Mouse (Mus musculus): Measurements from ENCODE around the gene Cd93. TPM values are rescaled to one million over a fixed set of nuclear protein-coding genes. Genes with fewer than 3 reads are reported as not detected.
A peak's percentile ranks its signal among the peaks of the same experiment; 100 is the strongest.

Gene Cd93
- polyA plus RNA-seq, 1 experiment from 2014 or later: 12.8 TPM

DNA sequence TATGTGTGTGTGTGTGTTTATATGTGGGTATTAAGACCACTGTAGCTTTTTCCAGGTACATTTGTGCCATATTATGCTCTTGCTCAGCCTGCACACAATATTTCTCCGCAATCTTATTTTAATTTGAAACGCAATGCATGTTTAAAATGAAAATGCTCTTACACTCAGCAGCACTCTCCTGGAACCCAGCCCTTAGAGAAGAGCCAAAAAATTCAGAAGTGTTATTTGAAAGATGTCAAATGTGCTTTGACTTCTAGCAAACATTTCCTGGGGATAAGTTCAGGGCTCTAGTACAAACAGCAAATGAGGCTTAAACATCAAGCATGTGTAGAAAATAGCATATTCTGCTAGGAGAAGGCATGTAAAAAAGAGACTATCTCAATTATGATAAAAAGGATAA is 23.6 kb downstream of the Cd93 start:
- Histone ChIP-seq H3K4me3 (ENCODE audit: low read depth, low read length) (no peak overlapping the region), H3K27me3 (ENCODE audit: control insufficient read depth, insufficient read depth, low read length) (no peaks in the 10 kb centered on the region), H3K4me1 (ENCODE audit: control insufficient read depth, insufficient read depth, low read length) (peaks cover 15% of the 10 kb centered on the region; the same call in 1 of the 2 replicates), H3K36me3 (ENCODE audit: control insufficient read depth, insufficient read depth, low read length) (no peaks in the 10 kb centered on the region), H3K9me3 (ENCODE audit: control insufficient read depth, low read depth, low read length) (no peaks in the 10 kb centered on the region), H3K9ac (replicated peaks; ENCODE audit: low read depth, low read length) (no peak overlapping the region), H3K4me2 (replicated peaks; ENCODE audit: low read depth, low read length) (no peak overlapping the region), H3K27ac (ENCODE audit: low read length) (no peak overlapping the region)
- 47% methylated on average over 2 of the region's 2 CpGs for WGBS
- no peak for ATAC-seq (ENCODE audit: insufficient number of reproducible peaks, insufficient read depth, low FRiP score, low read depth)

DNA sequence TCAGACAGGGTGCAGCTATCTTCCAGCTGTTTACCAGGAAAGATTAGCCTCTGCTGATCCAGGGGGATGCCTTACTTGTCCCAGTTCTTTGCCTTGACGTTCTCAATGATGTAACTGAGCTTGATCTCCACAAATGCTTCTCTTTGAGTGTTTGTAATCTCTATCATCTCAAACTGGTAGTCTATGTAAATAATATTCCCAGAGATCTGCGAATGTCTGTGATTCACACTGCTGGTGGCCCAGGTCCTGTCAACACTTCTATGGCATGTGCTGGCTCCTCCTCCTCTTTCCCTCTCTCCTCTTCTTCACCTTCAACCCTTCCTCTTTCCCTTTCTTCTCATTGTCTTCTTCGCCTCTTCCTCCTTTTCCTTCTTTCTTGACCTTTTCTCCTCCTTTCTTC is 24.2 kb downstream of the Cd93 start:
- Histone ChIP-seq H3K27me3 (ENCODE audit: control insufficient read depth, insufficient read depth, low read length) (no peaks in the 10 kb centered on the region), H3K4me3 (ENCODE audit: low read depth, low read length) (no peak overlapping the region), H3K36me3 (ENCODE audit: control insufficient read depth, insufficient read depth, low read length) (no peaks in the 10 kb centered on the region), H3K4me2 (replicated peaks; ENCODE audit: low read depth, low read length) (no peak overlapping the region), H3K27ac (ENCODE audit: low read length) (0 out of 2 replicates have a peak overlapping the region, but pooled peaks have one; percentile 27), H3K9me3 (ENCODE audit: control insufficient read depth, low read depth, low read length) (no peaks in the 10 kb centered on the region), H3K9ac (replicated peaks; ENCODE audit: low read depth, low read length) (no peak overlapping the region), H3K4me1 (ENCODE audit: control insufficient read depth, insufficient read depth, low read length) (peaks cover 15% of the 10 kb centered on the region; the same call in 1 of the 2 replicates)
- 50% methylated on average over 3 of the region's 3 CpGs for WGBS
- ATAC-seq (ENCODE audit: insufficient number of reproducible peaks, insufficient read depth, low FRiP score, low read depth): no peak

DNA sequence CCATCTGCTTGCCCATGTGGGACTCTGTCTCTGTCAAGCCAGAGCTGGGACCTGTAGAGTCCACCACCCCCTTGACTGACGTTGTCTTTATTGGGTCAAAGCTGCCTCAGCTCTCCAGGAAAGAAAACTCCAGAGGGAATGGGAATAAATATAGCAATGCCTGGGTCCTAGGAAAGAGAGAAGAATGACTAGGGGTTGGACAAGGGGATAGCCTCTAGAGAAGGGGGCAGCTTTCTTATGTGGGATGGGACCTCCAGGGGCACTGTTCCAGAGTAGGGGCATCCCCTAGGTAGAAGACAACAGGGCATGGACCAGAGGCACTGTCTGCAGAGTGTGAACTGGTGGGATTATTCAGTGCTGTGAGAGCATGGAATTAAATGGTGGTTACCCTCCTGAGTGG is 33.5 kb downstream of the Cd93 start:
- H3K36me3 ChIP-seq (ENCODE audit: control insufficient read depth, insufficient read depth, low read length): no peaks in the 10 kb centered on the region
- 0 out of 2 replicates have a peak, but pooled peaks cover 5% of the 10 kb centered on the region for H3K27me3 ChIP-seq (ENCODE audit: control insufficient read depth, insufficient read depth, low read length)
- H3K4me2 ChIP-seq (replicated peaks; ENCODE audit: low read depth, low read length): no peak overlapping the region
- no peak for ATAC-seq (ENCODE audit: insufficient number of reproducible peaks, insufficient read depth, low FRiP score, low read depth)
- no peak overlapping the region for H3K27ac ChIP-seq (ENCODE audit: low read length)
- no peaks in the 10 kb centered on the region for H3K9me3 ChIP-seq (ENCODE audit: control insufficient read depth, low read depth, low read length)
- no peak overlapping the region for H3K4me3 ChIP-seq (ENCODE audit: low read depth, low read length)
- H3K9ac ChIP-seq (replicated peaks; ENCODE audit: low read depth, low read length): no peak overlapping the region
- H3K4me1 ChIP-seq (ENCODE audit: control insufficient read depth, insufficient read depth, low read length): peaks cover 5% of the 10 kb centered on the region; the same call in 1 of the 2 replicates
- 81% methylated on average over 1 of the region's 1 CpGs for WGBS

DNA sequence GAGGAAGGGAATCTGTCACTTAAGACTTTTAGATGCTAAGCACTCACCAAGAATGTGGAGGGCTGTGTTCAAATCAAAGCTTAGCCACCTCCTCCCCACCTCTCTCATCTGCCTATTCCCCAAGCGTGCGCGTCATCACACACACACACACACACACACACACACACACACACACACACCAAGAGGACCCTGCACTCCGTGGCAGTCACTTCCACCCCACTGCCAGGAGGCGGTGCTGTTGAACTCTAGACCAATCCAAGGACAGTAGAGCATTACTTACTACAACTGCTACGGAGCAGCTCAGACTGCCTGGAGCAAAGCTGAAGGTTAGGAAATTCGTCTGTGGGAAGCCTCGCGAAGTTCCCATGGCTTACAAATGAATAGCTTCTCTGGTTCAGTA is 34.2 kb downstream of the Cd93 start:
- Histone ChIP-seq H3K4me2 (replicated peaks; ENCODE audit: low read depth, low read length) (no peak overlapping the region), H3K9me3 (ENCODE audit: control insufficient read depth, low read depth, low read length) (no peaks in the 10 kb centered on the region), H3K4me3 (ENCODE audit: low read depth, low read length) (no peak overlapping the region), H3K36me3 (ENCODE audit: control insufficient read depth, insufficient read depth, low read length) (no peaks in the 10 kb centered on the region), H3K4me1 (ENCODE audit: control insufficient read depth, insufficient read depth, low read length) (peaks cover 5% of the 10 kb centered on the region; the same call in 1 of the 2 replicates), H3K27me3 (ENCODE audit: control insufficient read depth, insufficient read depth, low read length) (0 out of 2 replicates have a peak, but pooled peaks cover 5% of the 10 kb centered on the region), H3K27ac (ENCODE audit: low read length) (no peak overlapping the region), H3K9ac (replicated peaks; ENCODE audit: low read depth, low read length) (no peak overlapping the region)
- ATAC-seq (ENCODE audit: insufficient number of reproducible peaks, insufficient read depth, low FRiP score, low read depth): peak; percentile 78
- 19% methylated on average over 9 of the region's 9 CpGs for WGBS

DNA sequence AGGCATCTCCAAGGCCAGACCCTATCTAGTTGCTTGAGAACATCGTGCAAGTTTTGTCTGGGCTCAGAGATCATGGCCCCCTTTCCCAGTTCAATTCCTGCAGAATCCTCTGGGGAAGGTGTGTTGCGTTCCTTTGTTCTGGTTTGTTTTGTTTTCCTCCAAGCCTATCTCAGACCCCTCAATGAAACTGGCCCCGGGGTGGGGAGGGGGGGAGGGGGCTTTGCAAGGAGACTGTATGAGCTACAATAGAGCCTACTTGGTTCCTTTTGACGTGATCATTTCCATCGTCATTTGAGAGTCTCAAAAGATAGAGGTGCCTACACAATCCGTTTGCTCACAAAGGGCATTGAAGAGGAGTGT is 34.6 kb downstream of the Cd93 start:
- Histone ChIP-seq H3K9me3 (ENCODE audit: control insufficient read depth, low read depth, low read length) (no peaks in the 10 kb centered on the region), H3K27ac (ENCODE audit: low read length) (no peak overlapping the region), H3K4me2 (replicated peaks; ENCODE audit: low read depth, low read length) (peak overlapping the region; percentile 70), H3K4me1 (ENCODE audit: control insufficient read depth, insufficient read depth, low read length) (peaks cover 5% of the 10 kb centered on the region; the same call in 1 of the 2 replicates), H3K27me3 (ENCODE audit: control insufficient read depth, insufficient read depth, low read length) (0 out of 2 replicates have a peak, but pooled peaks cover 5% of the 10 kb centered on the region), H3K36me3 (ENCODE audit: control insufficient read depth, insufficient read depth, low read length) (no peaks in the 10 kb centered on the region), H3K9ac (replicated peaks; ENCODE audit: low read depth, low read length) (no peak overlapping the region), H3K4me3 (ENCODE audit: low read depth, low read length) (peak overlapping the region; percentile 37; the same call in 1 of the 2 replicates)
- WGBS: 27% methylated on average over 6 of the region's 6 CpGs
- peak; percentile 7; the same call in 1 of the 2 replicates for ATAC-seq (ENCODE audit: insufficient number of reproducible peaks, insufficient read depth, low FRiP score, low read depth)

DNA sequence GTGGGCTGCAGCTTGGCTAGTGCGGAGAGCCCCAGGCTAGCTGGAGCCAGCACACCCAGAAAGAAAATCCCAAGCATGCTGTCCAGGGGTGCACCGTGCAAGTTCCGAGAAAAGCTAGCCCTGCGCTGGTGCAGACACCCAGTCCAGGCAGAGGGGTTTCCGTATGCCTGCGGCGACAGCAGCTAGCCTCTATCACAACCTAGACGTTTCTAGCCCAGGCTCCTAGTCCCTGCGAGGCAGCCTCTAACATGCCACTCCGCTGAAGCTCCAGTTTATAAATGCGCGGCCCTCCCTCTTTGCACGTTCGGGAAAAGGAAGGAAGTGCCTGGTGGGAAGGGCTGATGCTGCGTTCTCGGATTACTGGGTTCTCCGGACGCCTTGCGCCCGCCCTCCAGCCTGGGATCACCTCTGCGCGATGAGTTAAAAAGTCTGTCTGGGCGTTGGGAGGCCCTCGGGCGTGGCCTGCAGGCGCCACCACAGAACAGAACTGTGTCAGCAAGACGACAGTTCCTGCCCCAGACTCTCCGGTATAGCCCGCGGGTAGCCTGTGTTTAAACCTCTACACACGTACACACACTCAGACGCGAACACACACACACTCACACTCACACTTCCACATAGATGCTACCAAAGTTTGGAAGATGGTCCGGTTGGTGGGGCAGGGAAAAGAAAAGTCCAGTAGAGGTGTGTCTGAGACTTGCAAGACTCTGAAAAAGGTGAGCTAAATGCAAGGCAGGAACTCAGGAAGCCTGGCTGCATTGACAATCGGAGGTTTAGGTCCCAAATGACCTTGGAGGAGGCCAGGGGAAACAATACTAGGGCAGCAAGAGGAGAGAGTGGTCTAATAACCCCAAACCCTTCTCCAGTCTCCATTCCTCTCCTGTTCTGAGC is 35.2 kb downstream of the Cd93 start, which contains the start of gene Thbd:
Thbd (minus strand) TSS at position 319 of the 891 bp plus-strand sequence.
- H3K36me3 ChIP-seq (ENCODE audit: control insufficient read depth, insufficient read depth, low read length): no peaks in the 10 kb centered on the region
- no peaks in the 10 kb centered on the region for H3K9me3 ChIP-seq (ENCODE audit: control insufficient read depth, low read depth, low read length)
- peak within 1 kb of the TSS; percentile 14; the same call in 1 of the 2 replicates for H3K9ac ChIP-seq (replicated peaks; ENCODE audit: low read depth, low read length)
- peak within 1 kb of the TSS; percentile 33; the same call in 1 of the 2 replicates for H3K27ac ChIP-seq (ENCODE audit: low read length)
- peak within 1 kb of the TSS; percentile 70 for H3K4me2 ChIP-seq (replicated peaks; ENCODE audit: low read depth, low read length)
- peak; percentile 69 for ATAC-seq (ENCODE audit: insufficient number of reproducible peaks, insufficient read depth, low FRiP score, low read depth)
- 3% methylated on average over 35 of the region's 35 CpGs for WGBS
- 0 out of 2 replicates have a peak, but pooled peaks cover 5% of the 10 kb centered on the region for H3K27me3 ChIP-seq (ENCODE audit: control insufficient read depth, insufficient read depth, low read length)
- peak within 1 kb of the TSS; percentile 37 for H3K4me3 ChIP-seq (ENCODE audit: low read depth, low read length)
- peaks cover 5% of the 10 kb centered on the region; the same call in 1 of the 2 replicates for H3K4me1 ChIP-seq (ENCODE audit: control insufficient read depth, insufficient read depth, low read length)

DNA sequence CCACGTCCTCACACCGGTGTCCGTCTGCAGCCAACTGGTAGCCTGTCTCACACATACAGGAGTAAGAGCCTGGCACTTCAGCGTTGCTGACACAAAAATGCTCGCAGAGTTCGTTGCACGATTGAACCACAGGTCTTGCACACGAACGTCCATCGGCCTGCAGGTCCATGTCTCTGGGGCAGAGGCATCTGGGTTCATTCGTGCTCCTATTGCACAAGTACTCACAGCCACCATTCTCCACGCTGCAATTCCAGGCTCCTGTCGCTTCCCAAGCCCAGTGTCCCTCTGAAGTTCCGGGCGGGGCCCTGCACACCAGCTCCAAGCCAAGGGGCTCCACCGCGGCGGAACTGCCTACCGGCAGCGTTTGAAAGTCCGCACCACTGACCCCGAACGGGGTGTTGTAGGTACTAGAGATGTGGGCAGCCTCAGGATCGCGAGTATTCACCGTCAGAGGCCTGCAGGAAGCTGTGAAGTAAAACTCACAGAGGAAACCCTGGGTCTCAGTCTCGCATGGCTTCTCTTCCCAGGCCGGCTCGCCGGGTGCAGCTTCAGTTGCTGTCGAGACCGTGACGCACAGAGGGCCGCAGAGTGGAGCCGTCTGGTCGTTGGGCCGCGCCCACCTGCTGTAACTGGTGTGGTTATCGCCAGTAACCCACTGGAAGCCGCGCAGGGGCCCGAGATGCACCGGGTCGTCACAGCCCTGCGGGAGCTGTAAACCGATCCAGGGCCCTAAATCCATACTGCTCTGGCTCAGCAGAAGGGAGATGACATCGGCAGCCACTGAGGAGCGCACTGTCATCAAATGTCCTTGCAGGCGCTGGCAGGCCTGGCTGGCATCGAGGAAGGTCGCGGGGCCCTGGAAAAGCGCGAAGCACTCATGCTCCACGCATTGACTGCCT is 36.1 kb downstream of the Cd93 start:
- Histone ChIP-seq H3K4me1 (ENCODE audit: control insufficient read depth, insufficient read depth, low read length) (peaks cover 5% of the 10 kb centered on the region; the same call in 1 of the 2 replicates), H3K27ac (ENCODE audit: low read length) (peak overlapping the region; percentile 33; the same call in 1 of the 2 replicates), H3K36me3 (ENCODE audit: control insufficient read depth, insufficient read depth, low read length) (no peaks in the 10 kb centered on the region), H3K9me3 (ENCODE audit: control insufficient read depth, low read depth, low read length) (no peaks in the 10 kb centered on the region), H3K27me3 (ENCODE audit: control insufficient read depth, insufficient read depth, low read length) (0 out of 2 replicates have a peak, but pooled peaks cover 5% of the 10 kb centered on the region), H3K4me3 (ENCODE audit: low read depth, low read length) (peak overlapping the region; percentile 37), H3K9ac (replicated peaks; ENCODE audit: low read depth, low read length) (peak overlapping the region; percentile 14; the same call in 1 of the 2 replicates), H3K4me2 (replicated peaks; ENCODE audit: low read depth, low read length) (peak overlapping the region; percentile 70)
- 0 out of 2 replicates have a peak, but pooled peaks have one; percentile 18 for ATAC-seq (ENCODE audit: insufficient number of reproducible peaks, insufficient read depth, low FRiP score, low read depth)
- WGBS: 8% methylated on average over 55 of the region's 55 CpGs

Data from stomach, embryonic 14.5 days (tissue).